Mouse (Mus musculus): ENCODE results near the gene Zfp820. TPM values are rescaled to one million over a fixed set of nuclear protein-coding genes. Genes with fewer than 3 reads are reported as not detected.

Gene Zfp820
- polyA plus RNA-seq (2017; shearing (Covaris generic)) = 0.18 TPM

DNA sequence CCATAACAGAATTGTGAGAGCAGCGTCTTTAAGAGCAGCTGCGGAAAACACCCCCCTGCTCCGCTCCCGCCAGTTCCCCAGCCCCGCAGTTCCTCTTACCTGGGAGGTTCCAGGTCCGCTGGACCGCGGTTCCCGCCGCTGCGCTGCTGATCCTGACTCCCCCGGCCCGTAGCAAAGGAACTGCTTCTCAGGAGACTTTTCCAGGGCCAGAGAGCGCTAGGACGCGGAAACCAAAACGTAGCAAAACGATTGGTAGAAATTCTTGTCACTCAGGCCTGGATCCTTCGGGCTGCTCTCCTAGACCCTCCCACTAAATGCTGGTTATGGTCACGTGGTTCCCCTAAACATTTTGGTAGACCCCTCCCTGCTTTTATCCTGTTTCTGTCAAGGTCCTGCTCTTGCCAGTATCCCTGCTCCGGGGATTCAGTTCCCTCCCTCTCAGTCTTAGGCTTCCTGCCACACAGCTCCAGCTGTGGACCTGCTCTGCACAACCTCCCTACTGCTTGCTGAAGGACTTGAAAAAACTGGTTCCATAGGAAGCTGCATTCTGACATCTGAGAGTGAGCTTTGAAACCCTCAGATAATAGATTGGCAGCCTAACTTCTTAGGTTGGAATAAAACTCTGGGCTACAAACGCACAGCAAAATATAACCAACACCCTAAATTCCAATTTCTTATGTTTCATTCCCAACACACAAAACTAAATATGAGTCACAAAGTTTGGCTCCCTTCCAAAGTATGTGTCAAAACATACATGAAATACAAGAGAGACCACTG lies at the start of gene Zfp820:
Gene Zfp820, minus strand, starts transcription at position 228 of the 777 bp plus-strand sequence.

Other genes starting within 250 kb of the Zfp820 start
- 3.3 TPM for gene Zfp983, start 195.1 kb downstream of the Zfp820 start, polyA plus RNA-seq (2017; shearing (Covaris generic))
- 7.4 TPM for gene Gm10226, start 153.9 kb downstream of the Zfp820 start, polyA plus RNA-seq (2017; shearing (Covaris generic))
- 2.0 TPM for gene Zfp760, start 138.0 kb downstream of the Zfp820 start, polyA plus RNA-seq (2017; shearing (Covaris generic))
- 0.52 TPM for gene Zfp229, start 115.0 kb downstream of the Zfp820 start, polyA plus RNA-seq (2017; shearing (Covaris generic))
- 12.6 TPM for gene Zfp995, start 64.2 kb upstream of the Zfp820 start, polyA plus RNA-seq (2017; shearing (Covaris generic))
- gene Zfp942, start 116.7 kb upstream of the Zfp820 start, polyA plus RNA-seq (2017; shearing (Covaris generic)) = 20.4 TPM
- gene Zfp943, start 116.8 kb upstream of the Zfp820 start, polyA plus RNA-seq (2017; shearing (Covaris generic)) = 14.0 TPM

Measured in effector memory CD4-positive, alpha-beta T cell, adult 7 months (primary cell).